Mouse (Mus musculus): ENCODE measurements around the gene 1700047I17Rik2. TPM values are rescaled to one million over a fixed set of nuclear protein-coding genes. Genes with fewer than 3 reads are reported as not detected.
"Not testable (repeated sequence)": the region's sequence is repeated elsewhere in the genome, so short reads cannot be mapped to it uniquely, and the experiment has no call there.

1700047I17Rik2 gene
- 8.0 TPM in 1 of 2 replicates, not detected in the other for total RNA-seq (2021)
- long read RNA-seq, experiment 1, transcript 1700047I17Rik2-201 (5 exons, 3,863 nt): major isoform, 11 of 12 reads
- long read RNA-seq, experiment 1, partial matches to known transcripts: 0 of 12 reads
- long read RNA-seq, experiment 1, other reads (novel, unspliced or antisense): 1 of 12 reads
- long read RNA-seq, experiment 2, transcript 1700047I17Rik2-201 (5 exons, 3,863 nt): major isoform, 12 of 14 reads
- long read RNA-seq, experiment 2, partial matches to known transcripts: 1 of 14 reads
- long read RNA-seq, experiment 2, other reads (novel, unspliced or antisense): 1 of 14 reads

DNA sequence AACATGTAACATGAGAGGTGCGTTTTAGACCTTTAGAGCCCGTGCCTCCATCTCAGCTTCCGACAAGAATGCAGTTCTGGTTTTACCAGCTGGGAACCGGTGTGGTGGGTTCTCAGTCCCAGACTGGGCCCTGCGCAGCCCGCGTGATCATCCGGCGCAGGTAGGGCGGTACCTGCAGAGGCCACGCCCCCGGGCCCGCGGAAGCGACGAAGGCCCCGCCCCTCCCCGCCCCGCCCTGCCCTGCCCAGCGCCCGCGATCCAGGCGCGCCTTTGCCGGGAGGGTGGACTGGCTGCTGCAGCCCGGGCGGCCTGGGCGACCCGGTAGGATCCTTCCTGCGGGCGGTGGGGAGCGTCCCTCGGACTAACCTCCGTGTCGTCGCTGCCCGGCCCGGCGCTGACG, at the start of gene 1700047I17Rik2:
Gene 1700047I17Rik2 (plus strand): TSS at position 287 of the 400 bp plus-strand sequence.
- not testable (repeated sequence) for DNase-seq

- not testable (repeated sequence) for DNase-seq
Observed at GRCm38 (mm10) chr12:55154559-55155448, 44.6 kb upstream of the 1700047I17Rik2 start, which contains the start of gene Srp54b. Gene Srp54b, plus strand, starts transcription at chr12:55155104.

- DNase-seq: not testable (repeated sequence)
Observed at GRCm38 (mm10) chr12:55155449-55155783, 44.0 kb upstream of the 1700047I17Rik2 start.

DNA sequence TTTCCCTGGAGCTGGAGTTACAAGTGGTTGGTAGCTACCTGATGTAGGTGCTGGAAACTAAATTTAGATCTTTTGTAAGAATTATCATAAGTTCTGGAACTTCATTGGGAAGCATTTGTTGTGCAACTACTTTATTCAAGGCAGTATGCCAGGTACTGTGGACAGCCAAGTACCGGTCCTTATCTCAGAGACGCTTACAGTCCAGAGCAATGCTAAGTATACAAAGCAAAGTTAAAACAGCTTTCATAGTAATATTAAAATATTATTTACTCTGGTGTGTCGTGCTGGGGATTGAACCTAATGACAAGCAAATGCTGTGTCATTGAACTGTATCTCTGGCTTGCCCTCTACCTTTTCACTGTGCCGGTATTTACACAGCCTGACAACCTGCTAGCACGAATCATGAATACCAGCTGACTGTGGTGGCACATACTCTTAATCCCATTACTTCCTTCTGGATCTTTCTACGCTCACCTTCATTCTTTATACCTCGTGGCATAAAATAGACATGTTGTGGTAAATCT, 32.3 kb upstream of the 1700047I17Rik2 start:
- DNase-seq: not testable (repeated sequence)

DNA sequence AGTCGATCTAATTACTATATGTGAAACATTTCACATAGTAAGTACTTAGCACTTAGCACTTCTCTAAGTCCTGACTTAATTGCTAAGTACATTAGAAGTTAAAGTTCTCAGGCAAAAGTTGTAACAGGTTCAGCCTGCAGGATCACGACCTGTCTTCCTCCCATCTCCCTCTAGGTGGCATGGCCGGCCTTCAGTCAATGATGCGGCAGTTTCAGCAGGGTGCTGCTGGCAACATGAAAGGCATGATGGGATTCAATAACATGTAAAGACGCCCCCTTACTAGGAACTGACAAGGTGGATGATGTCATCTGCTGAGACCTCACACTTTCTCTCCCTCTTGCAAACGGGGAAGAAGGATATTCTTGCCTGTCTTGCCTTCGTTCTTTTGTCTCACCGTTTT, 11.7 kb upstream of the 1700047I17Rik2 start:
- DNase-seq: not testable (repeated sequence)

DNA sequence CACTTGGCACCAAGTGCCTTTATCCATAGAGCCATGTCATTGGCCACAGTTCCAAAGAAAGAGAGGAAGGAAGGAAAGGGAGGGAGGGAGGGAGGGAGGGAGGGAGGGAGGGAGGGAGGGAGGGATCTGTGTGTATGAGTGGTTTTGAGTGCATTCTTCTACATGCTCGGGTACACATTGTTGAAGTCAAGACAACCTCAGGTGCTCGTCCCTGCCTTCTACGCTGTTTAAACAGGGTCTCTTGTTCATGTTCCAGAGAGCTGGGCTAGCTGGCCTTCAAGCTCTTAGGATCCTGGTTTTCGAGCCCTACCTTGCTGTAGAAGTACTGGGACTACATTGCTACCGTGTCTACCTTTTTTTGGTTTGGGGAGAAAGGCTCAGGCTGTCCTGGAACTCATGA, 10.3 kb upstream of the 1700047I17Rik2 start:
- not testable (repeated sequence) for DNase-seq

- DNase-seq: not testable (repeated sequence)
Observed at GRCm38 (mm10) chr12:55199799-55200198, 407 bp downstream of the 1700047I17Rik2 start.

DNA sequence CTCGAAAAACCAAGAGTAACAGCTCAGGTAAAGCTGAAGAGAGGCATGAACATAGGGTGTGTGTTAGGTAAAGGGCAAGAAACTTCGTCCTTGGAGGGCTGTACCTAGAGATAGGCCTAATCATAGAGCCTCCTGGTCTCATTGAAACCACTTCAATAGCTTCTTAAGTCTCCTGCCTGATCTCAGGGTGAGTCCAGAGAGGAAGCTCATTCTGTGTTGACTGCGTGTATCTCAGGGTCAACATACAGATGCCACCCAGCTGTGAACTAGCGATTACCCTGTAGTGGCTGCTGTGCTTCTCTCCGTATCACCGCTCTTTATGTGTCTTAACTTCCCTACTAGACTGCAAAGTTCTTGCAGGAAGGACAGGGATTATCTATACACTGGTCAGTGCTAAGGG, 13.6 kb downstream of the 1700047I17Rik2 start:
- DNase-seq: not testable (repeated sequence)

DNA sequence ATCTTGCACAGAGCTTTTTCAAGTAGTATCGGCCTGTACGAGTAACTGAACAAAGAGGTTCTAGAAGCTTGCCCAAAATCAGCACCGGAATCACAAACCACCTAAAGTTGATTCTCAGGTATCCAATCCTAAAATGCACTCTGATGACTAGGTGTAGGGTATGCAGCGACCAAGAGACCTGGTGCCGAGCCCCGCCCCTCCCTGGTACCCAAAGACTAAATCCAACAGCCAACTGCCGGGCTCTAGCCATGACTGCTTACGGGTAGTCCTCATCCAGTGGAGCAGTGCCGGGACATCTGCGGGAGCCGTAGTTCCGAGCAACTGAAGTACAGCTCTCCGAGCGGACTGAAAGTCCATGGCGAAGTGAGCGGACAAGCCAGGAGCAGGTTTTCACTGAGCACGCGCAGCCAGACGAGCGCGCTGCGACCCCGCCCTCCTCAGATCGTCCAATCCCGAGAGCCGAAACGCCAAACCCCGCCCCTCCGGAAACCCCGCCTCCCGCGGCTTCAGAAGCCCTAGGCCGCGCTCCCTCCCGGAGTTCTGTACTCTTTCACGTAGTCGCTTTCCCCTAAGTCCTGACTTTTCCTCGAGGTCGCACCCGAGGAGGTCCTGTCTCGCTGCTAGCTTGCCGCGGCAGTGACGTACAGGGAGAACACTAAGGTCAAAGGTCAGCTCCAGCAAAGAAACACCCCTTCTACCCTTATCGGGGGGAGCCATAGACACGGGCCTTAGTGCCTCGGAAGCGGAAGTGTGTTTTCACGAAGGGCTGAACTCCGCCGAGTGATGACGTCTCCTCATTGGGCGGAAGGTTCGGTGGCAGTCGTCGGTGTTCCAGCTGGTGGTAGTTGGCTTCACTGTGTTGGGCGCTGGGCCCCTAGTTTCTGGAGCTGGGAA, 30.5 kb downstream of the 1700047I17Rik2 start, which contains the start of gene Srp54c:
Gene Srp54c (plus strand): TSS at position 543 of the 894 bp plus-strand sequence.
- not testable (repeated sequence) for DNase-seq

DNA sequence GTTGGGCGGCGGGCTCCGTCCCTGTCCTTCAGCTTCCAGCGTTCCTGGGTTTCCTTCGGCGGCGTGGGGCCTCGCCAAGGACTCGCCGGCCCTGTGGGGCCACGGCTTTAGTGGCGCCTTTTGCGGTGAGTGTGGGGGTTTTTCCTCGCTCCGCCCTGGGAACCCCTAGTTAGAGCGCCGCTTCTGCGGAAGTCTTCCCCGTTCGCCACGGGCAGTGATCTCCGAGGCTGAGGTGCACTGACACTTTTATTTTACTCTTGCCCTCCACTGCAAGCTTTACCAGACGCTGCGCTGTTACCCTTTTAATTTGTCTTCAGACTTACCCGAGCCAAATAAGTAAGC, 31.1 kb downstream of the 1700047I17Rik2 start:
- not testable (repeated sequence) for DNase-seq

DNA sequence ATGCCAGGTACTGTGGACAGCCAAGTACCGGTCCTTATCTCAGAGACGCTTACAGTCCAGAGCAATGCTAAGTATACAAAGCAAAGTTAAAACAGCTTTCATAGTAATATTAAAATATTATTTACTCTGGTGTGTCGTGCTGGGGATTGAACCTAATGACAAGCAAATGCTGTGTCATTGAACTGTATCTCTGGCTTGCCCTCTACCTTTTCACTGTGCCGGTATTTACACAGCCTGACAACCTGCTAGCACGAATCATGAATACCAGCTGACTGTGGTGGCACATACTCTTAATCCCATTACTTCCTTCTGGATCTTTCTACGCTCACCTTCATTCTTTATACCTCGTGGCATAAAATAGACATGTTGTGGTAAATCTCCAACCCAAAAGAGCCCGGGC, 42.9 kb downstream of the 1700047I17Rik2 start:
- DNase-seq: not testable (repeated sequence)

DNA sequence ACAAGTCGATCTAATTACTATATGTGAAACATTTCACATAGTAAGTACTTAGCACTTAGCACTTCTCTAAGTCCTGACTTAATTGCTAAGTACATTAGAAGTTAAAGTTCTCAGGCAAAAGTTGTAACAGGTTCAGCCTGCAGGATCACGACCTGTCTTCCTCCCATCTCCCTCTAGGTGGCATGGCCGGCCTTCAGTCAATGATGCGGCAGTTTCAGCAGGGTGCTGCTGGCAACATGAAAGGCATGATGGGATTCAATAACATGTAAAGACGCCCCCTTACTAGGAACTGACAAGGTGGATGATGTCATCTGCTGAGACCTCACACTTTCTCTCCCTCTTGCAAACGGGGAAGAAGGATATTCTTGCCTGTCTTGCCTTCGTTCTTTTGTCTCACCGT, 62.6 kb downstream of the 1700047I17Rik2 start:
- DNase-seq: not testable (repeated sequence)

- not testable (repeated sequence) for DNase-seq
Observed at GRCm38 (mm10) chr12:55263385-55263784, 64.0 kb downstream of the 1700047I17Rik2 start.

Other genes with a start within 250 kb of the 1700047I17Rik2 start
- gene Gm20403, start 213.1 kb upstream of the 1700047I17Rik2 start, total RNA-seq (2021): not detected in 2 replicates
- 26.6 and 32.4 TPM in 2 replicates for gene Baz1a, start 185.2 kb upstream of the 1700047I17Rik2 start, total RNA-seq (2021)
- 11.5 and 12.8 TPM in 2 replicates for gene 2700097O09Rik, start 119.5 kb upstream of the 1700047I17Rik2 start, total RNA-seq (2021)
- 145 and 146 TPM in 2 replicates for gene Srp54a, start 119.3 kb upstream of the 1700047I17Rik2 start, total RNA-seq (2021)
- gene Fam177a, start 75.1 kb upstream of the 1700047I17Rik2 start, total RNA-seq (2021): 4.8 and 14.8 TPM in 2 replicates
- gene Srp54b, start 44.5 kb upstream of the 1700047I17Rik2 start, total RNA-seq (2021): 93.1 and 103 TPM in 2 replicates
- gene Srp54c, start 30.6 kb downstream of the 1700047I17Rik2 start, total RNA-seq (2021): 46.9 and 55.8 TPM in 2 replicates
- gene 1110008L16Rik, start 100.0 kb downstream of the 1700047I17Rik2 start, total RNA-seq (2021): 17.0 and 17.6 TPM in 2 replicates
- gene Ppp2r3c, start 103.4 kb downstream of the 1700047I17Rik2 start, total RNA-seq (2021): 10.1 and 13.1 TPM in 2 replicates
- 226 and 253 TPM in 2 replicates for gene Psma6, start 184.6 kb downstream of the 1700047I17Rik2 start, total RNA-seq (2021)